Mouse (Mus musculus) bone marrow macrophage, adult 2 months (primary cell): ENCODE results near the gene Sh3glb2.

Source experiments
- CTCF ChIP-seq: IDR thresholded peaks from 2 replicates; pipeline ENCODE4 v1.5.1; 2012; ENCODE audit warnings: low read depth, mild to moderate bottlenecking, low read length, moderate library complexity
- POLR2A ChIP-seq: IDR thresholded peaks from 2 replicates; pipeline ENCODE4 v1.6.1; 2012; ENCODE audit warnings: mild to moderate bottlenecking, low read depth, low read length, borderline replicate concordance

DNA sequence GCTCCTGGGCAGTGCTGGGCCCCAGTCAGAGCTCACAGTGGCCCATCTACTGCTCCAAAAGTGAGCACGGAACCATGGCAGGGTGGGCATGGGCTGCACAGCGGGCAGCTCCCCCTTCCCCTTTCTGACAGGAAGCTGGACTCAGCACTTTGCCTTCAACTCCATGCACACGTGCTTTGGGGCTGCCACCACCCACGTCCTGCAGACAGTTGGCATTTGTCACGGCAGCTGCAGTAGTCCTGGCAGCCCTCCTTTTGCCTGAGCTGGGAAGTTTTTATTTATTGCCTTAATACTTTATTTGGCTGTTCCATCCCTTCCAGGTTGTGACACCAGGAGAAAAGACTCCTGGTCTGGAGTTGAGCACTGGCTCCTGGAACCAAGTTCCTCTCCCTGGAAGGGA is 25.7 kb upstream of the Sh3glb2 start:
- TF ChIP-seq POLR2A: no peak
- TF ChIP-seq CTCF: no peak
